Mouse (Mus musculus) adrenal gland (tissue): ENCODE data around the gene Tnfrsf11a.

Source experiments
- intact Hi-C: fragments of 180-260 bp; cut with DNase I; formaldehyde crosslinking; loops from one replicate; pipeline ENCODE4 v1.15.1; 2025

The Tnfrsf11a gene

GRCm38 (mm10) chr1:105891032-105891725 lies 110.7 kb downstream of the Tnfrsf11a start:
- intact Hi-C loops: loop anchor here (1.0 to 5.0 kb wide), 3 partner anchors 106 to 506 kb away; no protein-coding TSS in a partner anchor

- intact Hi-C loops: no loop called here
Observed at GRCm38 (mm10) chr1:105895019-105895418, 114.5 kb downstream of the Tnfrsf11a start.
